Mouse (Mus musculus) testis, adult 2 months (tissue): ENCODE results near the gene Oit3.

Source experiments
- CTCF ChIP-seq: fragments of 200-500 bp; IDR thresholded peaks from 2 replicates; pipeline ENCODE4 v1.5.1; 2012; ENCODE audit warnings: low read depth, mild to moderate bottlenecking, inconsistent platforms, low read length, moderate library complexity; ENCODE audit not compliant: control insufficient read depth, insufficient read depth, insufficient replicate concordance
- POLR2A ChIP-seq: fragments of 200-500 bp; IDR thresholded peaks from 2 replicates; pipeline ENCODE4 v1.6.1; 2012; ENCODE audit warnings: low read depth, mild to moderate bottlenecking, inconsistent platforms, low read length, moderate library complexity; ENCODE audit not compliant: control insufficient read depth

- no peak for TF ChIP-seq CTCF
- no peak for TF ChIP-seq POLR2A
Measured at GRCm38 (mm10) chr10:59419516-59419915, 22.1 kb downstream of the Oit3 start.
